Mouse (Mus musculus) brain, embryonic 14.5 days (tissue): ENCODE measurements around the gene Palm.

Experiments used
- CTCF ChIP-seq: fragments of 200-500 bp; IDR thresholded peaks from 2 replicates; pipeline ENCODE4 v1.5.1; 2012; ENCODE audit warnings: inconsistent platforms, mild to moderate bottlenecking, moderate library complexity, borderline replicate concordance; ENCODE audit not compliant: insufficient read depth, insufficient read length; ENCODE audit errors: extremely low read depth
- POLR2A ChIP-seq: fragments of 200-500 bp; IDR thresholded peaks from 2 replicates; pipeline ENCODE4 v1.6.1; 2012; ENCODE audit warnings: mild to moderate bottlenecking, inconsistent platforms, borderline replicate concordance; ENCODE audit not compliant: poor library complexity, insufficient read depth, insufficient read length, severe bottlenecking; ENCODE audit errors: extremely low read depth

DNA sequence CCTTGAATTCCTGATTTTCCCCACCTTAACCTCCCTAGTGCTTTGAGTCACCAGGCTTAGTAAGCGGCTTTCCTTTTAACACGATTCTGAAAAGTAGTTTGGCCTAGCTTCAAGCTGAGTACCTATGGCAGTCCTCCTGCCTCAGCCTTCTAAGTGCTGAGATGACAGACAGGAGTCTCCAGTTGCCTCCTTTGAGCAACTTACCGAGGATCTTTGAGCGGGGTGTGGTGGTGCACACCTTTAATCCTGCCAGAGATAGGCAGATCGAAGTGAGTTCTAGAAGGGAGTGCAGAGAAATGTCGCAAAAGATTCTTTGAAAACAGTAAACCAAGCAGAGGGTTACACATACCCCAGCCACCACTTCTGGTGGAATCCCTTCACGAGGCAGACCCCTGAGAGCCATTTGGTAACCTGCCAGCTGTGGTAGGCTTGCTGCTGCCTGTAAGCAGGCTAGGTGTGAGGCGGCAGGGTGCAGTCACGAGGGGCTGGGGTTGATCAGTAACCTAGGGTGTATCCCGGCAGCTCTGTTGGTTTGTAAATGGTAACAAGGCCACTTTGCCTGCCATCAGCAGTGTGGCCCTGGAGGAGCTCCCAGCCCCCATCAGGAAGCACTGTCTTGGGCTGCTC, 62.3 kb downstream of the Palm start:
- TF ChIP-seq CTCF (no peak), POLR2A (no peak)
